Mouse (Mus musculus) ovary, postnatal 14 days (tissue): ENCODE measurements around the gene Tmem30c.
"Not testable (repeated sequence)": the region's sequence is repeated elsewhere in the genome, so short reads cannot be mapped to it uniquely, and the experiment has no call there.

Source experiments
- DNase-seq: peaks from one replicate; pipeline ENCODE4 v3.0.0; 2022; ENCODE audit warnings: low spot score

Tmem30c gene

DNA sequence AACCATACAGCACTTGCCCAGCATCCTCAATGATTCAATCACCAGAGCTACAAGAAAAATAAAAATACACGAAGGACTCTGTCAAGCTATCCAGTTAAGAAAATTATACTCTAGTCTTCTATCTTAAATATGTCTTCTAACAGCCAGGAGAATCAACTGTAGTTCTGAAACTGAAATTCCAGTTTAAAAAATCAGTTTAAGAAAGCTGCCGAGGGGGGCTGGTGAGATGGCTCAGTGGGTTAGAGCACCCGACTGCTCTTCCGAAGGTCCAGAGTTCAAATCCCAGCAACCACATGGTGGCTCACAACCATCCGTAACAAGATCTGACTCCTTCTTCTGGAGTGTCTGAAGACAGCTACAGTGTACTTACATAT lies 60.7 kb downstream of the Tmem30c start:
- DNase-seq: not testable (repeated sequence)

DNA sequence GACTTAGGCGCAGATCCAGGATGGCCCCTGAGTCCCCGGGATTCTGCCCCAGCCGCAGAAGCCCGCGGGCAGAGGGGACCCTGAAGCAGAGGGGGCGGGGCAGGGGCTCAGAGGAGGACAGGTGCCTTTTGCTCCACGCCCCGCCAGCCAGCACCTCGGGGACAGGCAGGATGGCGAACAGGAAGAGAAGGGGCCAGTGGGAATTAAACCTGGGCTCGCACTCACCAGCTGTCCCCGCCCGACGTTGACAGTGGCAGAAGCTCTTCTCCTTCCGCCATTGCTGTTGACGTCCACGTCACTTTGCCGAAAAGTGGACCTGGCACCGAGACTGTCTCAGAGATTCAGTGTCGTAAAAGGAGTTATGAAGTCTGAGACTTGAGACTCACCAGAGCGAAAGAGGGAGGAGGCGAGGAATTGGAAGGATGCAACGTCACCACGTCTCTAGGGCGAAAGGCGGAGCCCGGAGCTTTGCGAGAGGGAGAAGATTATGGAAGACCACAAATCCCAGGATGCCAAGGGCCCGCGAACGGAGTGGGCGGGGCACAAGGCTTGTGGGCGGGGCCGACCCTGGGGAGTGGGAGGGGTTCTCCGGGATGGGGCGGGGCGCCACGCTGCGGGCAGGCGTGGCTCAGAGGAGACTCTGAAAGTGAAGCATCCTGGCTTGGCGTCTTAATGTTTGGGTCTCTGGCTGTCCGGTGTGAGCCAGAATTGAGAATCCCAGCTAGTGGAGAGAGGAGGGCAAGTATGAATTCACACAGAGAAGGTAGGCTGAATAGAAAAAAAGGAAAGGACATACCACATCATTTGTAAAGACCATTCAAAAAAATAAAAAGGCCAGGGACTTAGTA lies 61.4 kb downstream of the Tmem30c start, which contains the start of gene Tbc1d23:
Tbc1d23 (minus strand) TSS at position 416 of the 848 bp plus-strand sequence.
- DNase-seq: peak; percentile 97

DNA sequence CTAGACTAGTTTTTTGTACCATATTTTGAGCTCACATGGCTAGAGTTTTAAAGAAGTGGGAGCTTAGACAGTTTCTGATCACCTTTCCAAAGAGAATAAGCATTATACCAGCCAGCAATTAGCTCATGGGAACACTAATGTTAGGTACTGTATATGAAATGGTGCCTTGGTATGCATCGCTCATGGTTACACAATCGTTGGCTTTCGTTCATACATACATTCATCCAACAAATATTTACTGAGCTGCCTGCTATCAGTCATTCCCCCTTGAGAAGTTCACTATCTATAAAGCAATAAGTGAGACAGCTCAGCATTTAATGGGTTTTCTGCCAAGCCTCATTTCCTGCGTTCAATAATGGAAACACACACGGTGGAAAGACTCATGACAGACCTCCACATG lies 66.2 kb downstream of the Tmem30c start:
- DNase-seq: no peak

DNA sequence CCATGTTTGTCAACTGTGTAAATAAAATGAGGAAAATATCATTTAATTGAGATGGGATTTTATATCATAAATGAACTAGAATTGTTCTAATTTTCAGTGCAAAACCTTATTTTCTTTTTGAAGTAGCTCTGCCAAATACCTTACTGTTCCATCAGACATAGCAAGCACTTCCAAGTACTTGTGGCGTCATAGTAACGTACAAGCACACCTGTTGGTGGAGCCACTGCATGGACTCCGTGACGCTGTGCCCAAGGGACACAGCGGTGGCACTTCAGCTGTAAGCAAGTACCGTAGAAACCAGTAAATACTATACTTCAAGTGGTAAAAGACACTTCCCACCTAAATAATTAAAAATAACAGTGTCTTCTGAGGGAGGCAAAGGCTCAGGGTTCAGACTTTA lies 72.3 kb downstream of the Tmem30c start:
- no peak for DNase-seq
